Mouse (Mus musculus) frontal cortex, adult (tissue): Measurements from ENCODE around the gene Veph1.

Source experiments
- ATAC-seq: cut with Nextera tagmentation; 2 replicates; pipeline ENCODE4 v1.9.2; 2017; ENCODE audit warnings: mild to moderate bottlenecking, moderate library complexity, mixed read lengths; ENCODE audit not compliant: low TSS enrichment

The Veph1 gene

GRCm38 (mm10) chr3:66101809-66102598 lies 194.6 kb downstream of the Veph1 start:
- ATAC-seq: no peak

- no peak for ATAC-seq
These were observed 195.6 kb downstream of the Veph1 start for GRCm38 (mm10) chr3:66101074-66101473.

DNA sequence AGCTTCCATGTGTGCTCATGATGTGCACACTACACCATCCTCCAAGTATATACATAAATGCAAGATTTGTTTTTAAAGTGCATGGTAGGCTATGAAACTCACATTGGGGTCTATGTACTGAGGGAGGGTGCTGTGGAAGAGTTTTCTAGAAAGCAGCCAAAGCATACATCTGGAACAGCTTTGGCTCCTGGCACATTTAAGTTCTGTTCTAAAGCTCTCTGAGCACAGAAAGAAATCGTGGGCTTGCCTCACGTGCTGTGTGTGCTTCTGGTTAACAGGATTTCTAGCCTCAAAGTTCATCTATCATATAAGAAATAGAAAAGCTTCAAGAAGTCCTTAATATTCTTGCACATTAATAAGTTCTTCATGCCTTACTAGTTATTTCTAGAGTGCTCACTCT lies 204.9 kb downstream of the Veph1 start:
- ATAC-seq: no peak

GRCm38 (mm10) chr3:66087608-66088007 lies 209.0 kb downstream of the Veph1 start:
- ATAC-seq: peak; percentile 38

- ATAC-seq: no peak
These were observed 212.8 kb downstream of the Veph1 start for GRCm38 (mm10) chr3:66083856-66084255.

DNA sequence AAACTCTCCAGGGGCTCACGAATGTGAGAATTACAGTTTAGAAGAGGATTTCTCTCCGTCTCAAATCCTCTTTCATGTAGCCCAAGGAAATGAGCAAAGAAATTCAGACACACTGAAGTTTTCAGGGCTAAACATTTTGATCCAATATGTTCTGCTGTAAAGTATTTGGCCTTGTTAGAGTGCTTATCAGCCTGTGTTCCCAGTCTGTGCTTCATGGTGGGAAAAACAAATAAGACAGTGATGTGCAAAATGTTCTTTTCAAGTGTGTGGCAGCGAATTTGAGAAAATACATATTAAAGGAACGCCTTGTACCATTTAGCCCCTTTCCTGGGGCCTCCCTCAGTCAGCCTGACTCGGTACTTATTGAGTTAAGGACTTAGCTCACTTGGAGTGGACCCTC lies 213.2 kb downstream of the Veph1 start:
- no peak for ATAC-seq

GRCm38 (mm10) chr3:66082975-66083374 lies 213.7 kb downstream of the Veph1 start:
- ATAC-seq: 0 out of 2 replicates have a peak, but pooled peaks have one; percentile 20

- peak; percentile 62 for ATAC-seq
These were observed 215.3 kb downstream of the Veph1 start for GRCm38 (mm10) chr3:66081363-66081736.

DNA sequence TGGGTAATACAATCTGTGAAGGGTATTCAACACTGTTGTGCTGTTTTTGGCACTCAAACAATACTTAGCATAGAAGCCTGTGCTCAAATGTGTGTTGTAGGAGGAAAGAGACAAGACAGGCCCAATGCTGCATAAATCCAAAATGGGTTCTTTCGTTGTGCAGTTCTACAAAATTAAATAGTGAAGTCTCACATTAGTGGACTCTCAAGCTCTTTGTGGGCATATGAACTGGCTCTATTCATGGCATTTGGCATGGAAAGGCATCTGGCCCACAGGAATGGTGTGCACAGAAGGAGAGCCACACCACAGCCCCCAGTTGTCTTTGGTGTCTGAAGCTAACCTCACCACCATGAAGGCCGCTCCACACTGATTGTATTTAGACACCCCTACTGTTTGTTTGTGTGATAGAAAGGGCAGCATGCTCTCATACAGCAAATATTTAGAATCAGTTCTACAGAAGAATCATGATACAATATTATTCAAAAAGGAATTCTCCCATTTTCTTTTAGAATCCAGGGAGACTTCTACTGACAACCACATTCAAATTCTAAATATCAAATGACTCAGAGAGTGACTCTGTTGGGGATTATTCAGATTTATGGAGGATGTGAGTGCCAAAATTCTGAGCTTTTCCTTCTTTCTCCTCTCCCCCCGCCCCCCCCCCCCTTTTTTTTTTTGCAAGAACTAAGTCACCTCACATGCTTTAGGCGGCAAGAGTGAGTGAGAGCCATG lies 215.8 kb downstream of the Veph1 start:
- ATAC-seq: peak; percentile 72

DNA sequence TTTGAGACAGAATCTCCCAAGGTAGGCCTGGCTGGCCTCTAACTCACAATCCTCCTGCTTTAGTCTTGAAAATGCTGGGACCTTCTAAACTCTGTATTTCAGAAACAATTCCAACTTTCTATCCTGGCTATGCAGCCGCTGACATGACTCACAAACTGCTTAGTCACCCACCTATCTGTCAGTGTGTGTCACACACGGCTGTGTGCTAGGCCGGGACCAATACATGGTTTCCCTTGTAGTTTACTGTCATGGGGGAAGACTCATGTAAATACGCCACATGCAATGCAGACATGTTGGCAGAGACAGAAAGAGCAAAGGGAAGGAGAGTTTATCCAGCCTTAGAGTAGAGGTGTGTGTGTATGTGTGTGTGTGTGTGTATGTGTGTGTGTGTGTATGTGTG lies 216.8 kb downstream of the Veph1 start:
- ATAC-seq: peak; percentile 72

DNA sequence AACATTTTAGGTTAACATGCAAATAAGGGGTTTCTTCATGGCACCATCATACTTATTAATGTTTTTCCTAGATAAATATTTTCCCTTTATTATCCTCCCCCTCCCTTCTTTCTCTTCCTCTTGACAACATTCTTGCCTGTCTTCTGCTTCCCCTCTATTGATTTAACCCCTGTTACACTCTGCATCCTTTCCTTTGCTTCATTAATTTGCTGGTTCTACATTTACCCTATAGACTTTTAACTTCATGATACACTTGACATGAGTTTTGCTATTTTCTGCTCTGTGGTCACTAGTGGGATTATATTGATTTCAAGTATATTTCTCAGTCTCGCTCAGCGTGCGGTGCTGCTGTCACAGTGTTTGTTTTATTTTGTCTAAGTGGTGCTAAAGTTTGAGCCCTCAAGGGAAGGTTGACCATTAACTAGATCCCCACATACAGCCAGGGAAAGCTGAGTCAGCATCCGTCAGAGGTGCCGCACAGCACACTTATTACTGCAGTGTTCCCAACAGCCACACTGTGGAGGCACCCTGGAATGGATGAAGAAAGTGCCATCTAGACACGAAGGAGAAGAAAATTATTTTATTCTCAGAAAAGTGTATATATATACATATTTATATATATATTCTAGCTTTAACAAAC lies 217.6 kb downstream of the Veph1 start:
- ATAC-seq: no peak

- no peak for ATAC-seq
These were observed 218.5 kb downstream of the Veph1 start for GRCm38 (mm10) chr3:66078026-66078721.

- no peak for ATAC-seq
These were observed 226.4 kb downstream of the Veph1 start for GRCm38 (mm10) chr3:66070274-66070673.

DNA sequence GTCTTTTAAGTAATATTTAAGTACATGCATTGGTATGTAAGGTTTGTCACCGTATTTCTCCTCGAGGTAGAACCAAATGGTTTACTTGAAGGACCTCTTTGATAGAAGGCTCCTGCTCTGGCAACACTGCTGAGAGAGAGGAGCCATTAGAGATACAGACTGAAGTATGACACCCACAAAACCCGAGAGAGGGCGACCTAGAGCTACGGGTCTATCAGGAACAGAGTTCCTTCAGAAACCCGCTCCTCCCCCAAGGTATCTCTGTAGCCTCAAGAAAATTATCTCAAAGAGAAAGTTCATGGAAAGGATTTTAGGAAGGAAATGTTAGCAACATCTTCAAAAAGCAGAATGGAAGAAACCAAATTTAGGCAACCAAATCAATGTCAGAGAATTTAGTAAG lies 232.8 kb downstream of the Veph1 start:
- no peak for ATAC-seq

GRCm38 (mm10) chr3:66056912-66057311 lies 239.7 kb downstream of the Veph1 start:
- no peak for ATAC-seq

- ATAC-seq: no peak
These were observed 241.0 kb downstream of the Veph1 start for GRCm38 (mm10) chr3:66055652-66056051.

GRCm38 (mm10) chr3:66050092-66050886 lies 246.3 kb downstream of the Veph1 start:
- ATAC-seq: peak; percentile 73

- no peak for ATAC-seq
These were observed 255.7 kb downstream of the Veph1 start for GRCm38 (mm10) chr3:66040857-66041494.

DNA sequence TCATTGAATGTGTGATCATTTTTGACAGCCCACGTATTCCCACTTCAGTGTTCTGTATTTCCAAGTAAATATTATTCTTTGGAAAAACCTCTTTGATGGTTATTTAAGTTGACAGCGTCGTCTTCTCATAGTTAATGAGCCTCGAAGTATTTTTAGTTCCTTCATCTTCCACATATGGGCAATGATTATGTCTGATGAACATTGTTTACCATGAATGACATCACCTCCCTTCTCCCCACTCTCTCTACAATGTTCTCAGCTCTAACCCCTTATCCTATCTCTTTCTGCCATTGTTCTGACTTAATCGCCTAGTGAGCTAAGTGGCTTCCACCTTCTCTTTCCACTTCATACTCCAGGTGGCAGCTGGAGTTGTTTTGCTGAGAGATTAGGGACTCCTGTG lies 261.4 kb downstream of the Veph1 start:
- no peak for ATAC-seq

GRCm38 (mm10) chr3:66033346-66033745 lies 263.3 kb downstream of the Veph1 start:
- no peak for ATAC-seq

GRCm38 (mm10) chr3:66025454-66025853 lies 271.2 kb downstream of the Veph1 start:
- no peak for ATAC-seq
